Mouse (Mus musculus) neural tube, embryonic 11.5 days (tissue): ENCODE data around the gene Cd59a. TPM values are rescaled to one million over a fixed set of nuclear protein-coding genes. Genes with fewer than 3 reads are reported as not detected.
"Not testable (repeated sequence)": the region's sequence is repeated elsewhere in the genome, so short reads cannot be mapped to it uniquely, and the experiment has no call there.

Source experiments
- ATAC-seq: fragments of 200-750 bp; cut with Nextera tagmentation; 2 replicates; pipeline ENCODE4 v1.8.0; 2017; ENCODE audit warnings: moderate number of reproducible peaks, mild to moderate bottlenecking, moderate TSS enrichment, moderate library complexity; ENCODE audit not compliant: insufficient read depth, low FRiP score, low TSS enrichment
- DNase-seq: peaks from one replicate; pipeline ENCODE4 v3.0.0-alpha.2; 2015; ENCODE audit warnings: low spot score
- H3K27ac ChIP-seq: fragments of 300-500 bp; sonication (generic); 2 replicates; pipeline ENCODE4 v1.5.1; 2014; ENCODE audit warnings: low read depth, mild to moderate bottlenecking, low read length
- H3K27me3 ChIP-seq: fragments of 300-500 bp; sonication (generic); 2 replicates; pipeline ENCODE4 v1.6.1; 2014; ENCODE audit warnings: mild to moderate bottlenecking, low read length, mixed read lengths; ENCODE audit not compliant: control insufficient read depth, insufficient read depth
- H3K36me3 ChIP-seq: fragments of 300-500 bp; sonication (generic); 2 replicates; pipeline ENCODE4 v1.6.1; 2014; ENCODE audit warnings: mild to moderate bottlenecking, low read length, moderate library complexity, mixed read lengths; ENCODE audit not compliant: control insufficient read depth, insufficient read depth
- H3K4me1 ChIP-seq: fragments of 300-500 bp; sonication (generic); 2 replicates; pipeline ENCODE4 v1.6.1; 2014; ENCODE audit warnings: low read length, mixed read lengths; ENCODE audit not compliant: control insufficient read depth, insufficient read depth
- H3K4me2 ChIP-seq: fragments of 300-500 bp; sonication (generic); 2 replicates; pipeline ENCODE4 v1.6.1; 2014; ENCODE audit warnings: low read depth, mild to moderate bottlenecking, moderate library complexity
- H3K4me3 ChIP-seq: fragments of 300-500 bp; sonication (generic); 2 replicates; pipeline ENCODE4 v1.5.1; 2014; ENCODE audit warnings: low read depth, low read length
- H3K9ac ChIP-seq: fragments of 300-500 bp; sonication (generic); 2 replicates; pipeline ENCODE4 v1.6.1; 2014; ENCODE audit warnings: mild to moderate bottlenecking, low read length
- H3K9me3 ChIP-seq: fragments of 300-500 bp; sonication (generic); 2 replicates; pipeline ENCODE4 v1.6.1; 2016; ENCODE audit warnings: low read length; ENCODE audit not compliant: control insufficient read depth
- WGBS: fragments of 180-500 bp; shearing (Covaris S2); extraction: QIAGEN DNeasy Blood & Tissue Kit; methylation state at CpG from one replicate; pipeline ENCODE4 v1.1.7; 2014; 5-methylcytosine and 5-hydroxymethylcytosine counted together
- polyA plus RNA-seq: library from polyadenylated mRNA; unstranded; fragments of >200 nt; fragmentation: Nextera tagmentation; extraction: Ambion mirVana; gene quantifications from 2 replicates; pipeline ENCODE4 v1.2.1, GENCODE M21; 2014

Cd59a gene
- polyA plus RNA-seq, 1 experiment from 2014 or later = 32.5 TPM

DNA sequence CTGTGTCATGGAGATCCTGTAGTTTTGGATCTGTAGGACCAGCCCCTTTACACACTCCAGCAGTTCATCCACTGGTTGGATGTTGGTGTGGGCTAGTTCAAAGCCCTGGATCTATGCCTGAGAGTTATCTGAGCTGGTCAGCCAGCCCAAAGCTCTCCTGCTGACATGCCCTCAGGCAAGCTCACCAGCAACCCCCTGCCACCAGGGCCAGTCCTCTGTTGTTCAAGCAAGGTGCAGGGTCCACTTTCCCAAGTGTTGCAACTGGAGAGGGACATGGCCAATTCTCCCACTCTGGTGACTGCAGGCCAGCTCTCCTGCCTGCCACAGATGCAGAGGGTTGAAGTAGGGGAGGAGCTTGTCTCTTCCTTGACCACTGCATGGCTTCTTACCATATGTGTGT lies 18.0 kb downstream of the Cd59a start:
- ATAC-seq, H3K9me3 ChIP-seq, H3K9ac ChIP-seq, H3K27me3 ChIP-seq, H3K27ac ChIP-seq, H3K36me3 ChIP-seq, H3K4me2 ChIP-seq, H3K4me1 ChIP-seq, DNase-seq, H3K4me3 ChIP-seq: not testable (repeated sequence)

DNA sequence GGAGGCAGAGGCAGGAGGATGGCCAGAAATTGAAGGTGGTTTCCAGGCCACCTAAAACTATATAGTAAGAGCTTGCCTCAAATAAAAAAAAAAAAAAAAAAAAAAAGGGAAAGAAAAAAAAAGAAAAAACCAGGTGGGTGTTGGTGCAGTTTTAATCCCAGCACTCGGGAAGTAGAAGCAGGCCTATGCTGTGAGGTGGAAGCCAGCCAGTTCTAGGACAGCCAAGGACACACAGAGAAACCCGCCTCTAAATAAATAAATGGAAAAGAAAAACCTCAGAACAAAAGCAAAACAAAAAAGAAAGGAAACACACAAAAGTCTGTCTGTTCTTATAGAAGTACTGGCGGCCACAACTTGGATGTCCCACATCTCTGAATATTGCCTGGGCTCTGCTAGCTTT lies 19.3 kb downstream of the Cd59a start:
- H3K9me3 ChIP-seq = no peaks in the 10 kb centered on the region
- no peaks in the 10 kb centered on the region for H3K4me1 ChIP-seq
- no peak overlapping the region for H3K9ac ChIP-seq
- DNase-seq (no peak), ATAC-seq (no peak)
- no peak overlapping the region for H3K27ac ChIP-seq
- no peaks in the 10 kb centered on the region for H3K36me3 ChIP-seq
- H3K27me3 ChIP-seq = no peaks in the 10 kb centered on the region
- no peak overlapping the region for H3K4me2 ChIP-seq
- 91% methylated on average over 3 of the region's 3 CpGs for WGBS
- no peak overlapping the region for H3K4me3 ChIP-seq

GRCm38 (mm10) chr2:104117173-104117572 lies 21.6 kb downstream of the Cd59a start:
- not testable (repeated sequence) for H3K4me2 ChIP-seq, DNase-seq, H3K27ac ChIP-seq, ATAC-seq, H3K4me3 ChIP-seq, H3K9me3 ChIP-seq, H3K9ac ChIP-seq, H3K4me1 ChIP-seq, H3K27me3 ChIP-seq, H3K36me3 ChIP-seq

DNA sequence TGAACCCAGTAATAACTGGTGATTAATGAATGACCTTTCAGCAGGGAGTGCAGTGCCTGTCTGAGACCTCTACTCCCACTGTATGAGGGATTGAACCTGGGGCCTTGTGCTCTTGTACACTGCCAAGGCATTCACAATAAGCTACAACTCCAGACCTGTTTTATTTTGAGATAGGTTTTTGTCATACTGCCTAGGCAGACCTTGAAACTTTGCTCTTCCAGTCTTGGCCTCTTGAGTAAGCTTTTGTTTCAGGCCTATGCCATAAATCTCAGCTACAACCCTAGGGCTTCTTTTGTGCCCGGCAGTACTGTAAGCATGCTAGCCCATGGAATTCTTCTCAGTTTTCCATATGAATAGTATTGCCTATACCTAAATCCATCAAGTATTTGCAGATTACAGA lies 23.5 kb downstream of the Cd59a start:
- no peaks in the 10 kb centered on the region for H3K4me1 ChIP-seq
- no peak overlapping the region for H3K27ac ChIP-seq
- H3K27me3 ChIP-seq = 0 out of 2 replicates have a peak, but pooled peaks cover 3% of the 10 kb centered on the region
- H3K9ac ChIP-seq = no peak overlapping the region
- DNase-seq (no peak), ATAC-seq (no peak)
- no peak overlapping the region for H3K4me3 ChIP-seq
- no peaks in the 10 kb centered on the region for H3K9me3 ChIP-seq
- 22% methylated on average over 1 of the region's 1 CpGs for WGBS
- no peaks in the 10 kb centered on the region for H3K36me3 ChIP-seq
- H3K4me2 ChIP-seq = no peak overlapping the region

- no peak overlapping the region for H3K4me3 ChIP-seq
- H3K4me1 ChIP-seq = no peaks in the 10 kb centered on the region
- no peak overlapping the region for H3K4me2 ChIP-seq
- H3K27me3 ChIP-seq = 0 out of 2 replicates have a peak, but pooled peaks cover 3% of the 10 kb centered on the region
- 62% methylated on average over 6 of the region's 6 CpGs for WGBS
- no peak for ATAC-seq
- H3K9ac ChIP-seq = no peak overlapping the region
- H3K27ac ChIP-seq = no peak overlapping the region
- no peaks in the 10 kb centered on the region for H3K36me3 ChIP-seq
- no peaks in the 10 kb centered on the region for H3K9me3 ChIP-seq
- DNase-seq = no peak
Observed at GRCm38 (mm10) chr2:104120312-104120711, 24.7 kb downstream of the Cd59a start.

DNA sequence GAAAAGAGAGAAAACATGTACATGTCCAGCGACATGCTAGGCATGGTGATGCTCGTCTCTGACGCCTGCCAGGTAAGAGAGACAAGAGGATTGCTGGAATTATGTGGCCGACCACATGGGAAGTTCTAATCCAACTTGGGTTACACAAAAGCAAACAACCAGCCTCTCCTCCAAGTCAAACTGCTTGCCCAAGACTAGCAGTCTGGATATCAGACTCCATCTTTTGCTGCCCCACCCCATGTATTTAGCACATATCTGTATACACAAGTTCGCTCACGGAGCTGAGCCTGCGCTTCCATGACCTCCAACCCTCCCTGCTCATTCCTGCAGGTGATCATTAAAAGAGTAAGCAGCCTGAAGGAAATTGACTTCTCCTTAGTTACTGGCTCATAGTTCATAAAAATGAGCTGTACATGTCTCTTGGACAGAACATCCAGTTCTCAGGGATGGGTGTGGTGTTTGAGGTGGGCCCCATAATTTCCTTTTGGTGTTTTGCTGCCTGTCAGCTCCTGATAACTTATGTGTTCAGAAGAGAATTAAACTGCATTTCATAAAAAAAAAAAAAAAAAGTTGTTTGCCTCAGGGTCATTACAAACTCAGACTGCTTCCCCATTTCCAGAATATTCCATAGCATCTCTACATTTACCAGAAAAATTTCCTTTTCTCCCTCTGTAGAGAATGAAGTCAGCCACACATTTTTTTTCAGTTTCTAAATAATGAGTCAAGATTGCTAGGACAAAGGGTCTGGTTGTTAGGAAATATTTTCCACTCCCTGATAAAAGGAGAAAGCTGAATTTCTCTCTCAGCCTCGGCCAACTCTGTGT lies 26.3 kb downstream of the Cd59a start:
- Histone ChIP-seq H3K9ac (no peak overlapping the region), H3K4me2 (peak overlapping the region; percentile 98), H3K27me3 (0 out of 2 replicates have a peak, but pooled peaks cover 3% of the 10 kb centered on the region), H3K36me3 (no peaks in the 10 kb centered on the region), H3K27ac (0 out of 2 replicates have a peak overlapping the region, but pooled peaks have one; percentile 15), H3K4me1 (no peaks in the 10 kb centered on the region), H3K4me3 (no peak overlapping the region), H3K9me3 (no peaks in the 10 kb centered on the region)
- ATAC-seq (no peak), DNase-seq (no peak)
- 77% methylated on average over 8 of the region's 8 CpGs for WGBS

- peak within 1 kb of the TSS; percentile 98 for H3K4me2 ChIP-seq
- H3K4me3 ChIP-seq = peak within 1 kb of the TSS; percentile 59
- H3K27me3 ChIP-seq = 0 out of 2 replicates have a peak, but pooled peaks cover 3% of the 10 kb centered on the region
- H3K9me3 ChIP-seq = no peaks in the 10 kb centered on the region
- 0 out of 2 replicates have a peak within 1 kb of the TSS, but pooled peaks have one; percentile 15 for H3K27ac ChIP-seq
- H3K4me1 ChIP-seq = no peaks in the 10 kb centered on the region
- H3K36me3 ChIP-seq = no peaks in the 10 kb centered on the region
- WGBS = 0% methylated on average over 70 of the region's 74 CpGs
- peak; percentile 91 for ATAC-seq
- peak within 1 kb of the TSS; percentile 69 for H3K9ac ChIP-seq
- DNase-seq = peak; percentile 95
Observed at GRCm38 (mm10) chr2:104122505-104123378, 27.1 kb downstream of the Cd59a start, which contains the start of gene A930018P22Rik. A930018P22Rik (plus strand) TSS chr2:104122769.

GRCm38 (mm10) chr2:104123540-104123939 lies 27.9 kb downstream of the Cd59a start:
- Histone ChIP-seq H3K4me3 (no peak overlapping the region), H3K27me3 (0 out of 2 replicates have a peak, but pooled peaks cover 3% of the 10 kb centered on the region), H3K27ac (no peak overlapping the region), H3K4me2 (peak overlapping the region; percentile 98), H3K36me3 (no peaks in the 10 kb centered on the region), H3K9me3 (no peaks in the 10 kb centered on the region), H3K9ac (no peak overlapping the region), H3K4me1 (no peaks in the 10 kb centered on the region)
- DNase-seq (no peak), ATAC-seq (no peak)
- WGBS = 48% methylated on average over 3 of the region's 3 CpGs
